Mouse (Mus musculus) ES-Bruce4 (cell line): ENCODE data around the gene Fmo6. TPM values are rescaled to one million over a fixed set of nuclear protein-coding genes. Genes with fewer than 3 reads are reported as not detected.

ENCODE experiments used
- H3K27ac ChIP-seq: 2 replicates; pipeline ENCODE4 v1.5.1; 2012; ENCODE audit warnings: low read length, inconsistent platforms; ENCODE audit not compliant: insufficient read depth
- H3K27me3 ChIP-seq: 2 replicates; pipeline ENCODE4 v1.6.1; 2012; ENCODE audit warnings: mild to moderate bottlenecking, low read length, inconsistent platforms; ENCODE audit not compliant: control insufficient read depth, poor library complexity, insufficient read depth, severe bottlenecking
- H3K36me3 ChIP-seq: 2 replicates; pipeline ENCODE4 v1.6.1; 2012; ENCODE audit warnings: inconsistent platforms, mild to moderate bottlenecking, low read length, moderate library complexity; ENCODE audit not compliant: control insufficient read depth, poor library complexity, insufficient read depth, severe bottlenecking
- H3K4me1 ChIP-seq: one replicate; pipeline ENCODE4 v1.8.1; 2011; ENCODE audit warnings: low read length; ENCODE audit not compliant: control insufficient read depth, insufficient read depth
- H3K4me3 ChIP-seq: 2 replicates; pipeline ENCODE4 v1.5.1; 2011; ENCODE audit warnings: low read depth, mild to moderate bottlenecking, low read length
- H3K9ac ChIP-seq: 2 replicates; pipeline ENCODE4 v1.6.1; 2012; ENCODE audit warnings: low read depth, mild to moderate bottlenecking, inconsistent platforms; ENCODE audit not compliant: poor library complexity, severe bottlenecking
- H3K9me3 ChIP-seq: replicated peaks from 2 replicates; pipeline ENCODE4 v1.6.1; 2012; ENCODE audit warnings: mild to moderate bottlenecking, low read length, inconsistent platforms; ENCODE audit not compliant: control insufficient read depth, poor library complexity, insufficient read depth, severe bottlenecking
- CTCF ChIP-seq: IDR thresholded peaks from one replicate; pipeline ENCODE4 v1.8.1; 2011; ENCODE audit warnings: low read depth, low read length
- EP300 ChIP-seq: IDR thresholded peaks from 2 replicates; pipeline ENCODE4 v1.6.1; 2011; ENCODE audit warnings: low read depth, low read length; ENCODE audit not compliant: insufficient read depth
- POLR2A ChIP-seq: IDR thresholded peaks from one replicate; pipeline ENCODE4 v1.8.1; 2011; ENCODE audit warnings: low read length; ENCODE audit not compliant: insufficient read depth
- polyA plus RNA-seq: library from polyadenylated mRNA; stranded (reverse); fragments of >200 nt; gene quantifications from 2 replicates; pipeline ENCODE4 v1.2.4, GENCODE M21; 2011; ENCODE audit warnings: low read depth; ENCODE audit not compliant: missing spikeins, insufficient read depth, insufficient read length

Gene Fmo6
- polyA plus RNA-seq, 1 experiment = not detected

DNA sequence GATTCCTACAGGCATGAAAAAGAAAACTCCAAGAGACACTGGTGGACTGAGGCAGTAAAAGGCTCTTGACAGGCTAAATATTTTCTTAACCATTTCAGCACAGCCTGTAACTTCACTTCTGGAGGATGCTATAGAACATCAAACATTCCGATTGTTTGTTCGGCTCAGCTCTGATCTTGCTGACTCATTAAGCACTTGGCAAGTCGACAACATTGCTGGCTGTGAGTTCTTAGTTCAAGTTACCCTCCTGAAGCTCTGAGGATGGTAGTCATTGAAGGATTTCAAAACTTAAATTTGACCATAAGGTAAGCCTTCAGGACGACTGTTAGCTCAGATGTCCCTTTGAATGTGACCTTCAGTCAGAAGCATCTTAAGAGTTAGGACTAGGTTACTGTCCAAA is 69.9 kb downstream of the Fmo6 start:
- no peak for TF ChIP-seq EP300
- TF ChIP-seq CTCF = no peak
- TF ChIP-seq POLR2A = no peak
- H3K9ac ChIP-seq = no peak overlapping the region
- H3K4me1 ChIP-seq = no peaks in the 10 kb centered on the region
- no peak overlapping the region for H3K4me3 ChIP-seq
- H3K9me3 ChIP-seq = no peaks in the 10 kb centered on the region
- no peaks in the 10 kb centered on the region for H3K36me3 ChIP-seq
- H3K27ac ChIP-seq = no peak overlapping the region
- no peaks in the 10 kb centered on the region for H3K27me3 ChIP-seq

Other genes with a start within 250 kb of the Fmo6 start
- gene Prrc2c, start 197.0 kb downstream of the Fmo6 start, polyA plus RNA-seq = 354 and 366 TPM in 2 replicates
- not detected in 2 replicates for gene Fmo4, start 123.5 kb downstream of the Fmo6 start, polyA plus RNA-seq
- gene Fmo1, start 70.9 kb downstream of the Fmo6 start, polyA plus RNA-seq = not detected in 2 replicates
- not detected in 2 replicates for gene Fmo2, start 38.8 kb downstream of the Fmo6 start, polyA plus RNA-seq
- not detected in 2 replicates for gene Fmo3, start 47.0 kb upstream of the Fmo6 start, polyA plus RNA-seq
- gene Mroh9, start 148.2 kb upstream of the Fmo6 start, polyA plus RNA-seq = not detected in 2 replicates